Mouse (Mus musculus): ENCODE data around the gene Tm2d1. TPM values are rescaled to one million over a fixed set of nuclear protein-coding genes. Genes with fewer than 3 reads are reported as not detected.
A peak's percentile ranks its signal among the peaks of the same experiment; 100 is the strongest.

Tm2d1 gene
- polyA plus RNA-seq, 1 experiment = 11.8 TPM

- no peak overlapping the region for H3K4me3 ChIP-seq (ENCODE audit: low read depth, low read length)
- H3K4me1 ChIP-seq (ENCODE audit: control insufficient read depth, insufficient read depth, insufficient read length, low read length) = peaks cover 5% of the 10 kb centered on the region; the same call in 1 of the 2 replicates
- H3K36me3 ChIP-seq (ENCODE audit: control insufficient read depth, insufficient read depth, low read length) = 0 out of 2 replicates have a peak, but pooled peaks cover 2% of the 10 kb centered on the region
- no peaks in the 10 kb centered on the region for H3K27me3 ChIP-seq (ENCODE audit: control insufficient read depth, insufficient read depth, low read length)
- whole genome bisulfite sequencing = 41% methylated on average over 6 of the region's 6 CpGs
- TF ChIP-seq POLR2A (IDR thresholded peaks at IDR 0.05; ENCODE audit: low read depth, low read length) (no peak), CTCF (IDR thresholded peaks at IDR 0.05; ENCODE audit: extremely low read depth, insufficient read length, insufficient replicate concordance, low read depth, low read length) (no peak)
- H3K27ac ChIP-seq (ENCODE audit: insufficient read depth, low read depth, low read length) = peak overlapping the region; percentile 74
These were observed 17.9 kb upstream of the Tm2d1 start for GRCm38 (mm10) chr4:98400926-98401583.

GRCm38 (mm10) chr4:98395690-98396437 lies 12.8 kb upstream of the Tm2d1 start, which contains the start of gene Patj:
TSS of gene Patj (plus strand) at chr4:98395785.
- Histone ChIP-seq H3K4me3 (ENCODE audit: low read depth, low read length) (peak within 1 kb of the TSS; percentile 90), H3K27ac (ENCODE audit: insufficient read depth, low read depth, low read length) (peak within 1 kb of the TSS; percentile 79), H3K36me3 (ENCODE audit: control insufficient read depth, insufficient read depth, low read length) (no peaks in the 10 kb centered on the region), H3K27me3 (ENCODE audit: control insufficient read depth, insufficient read depth, low read length) (0 out of 2 replicates have a peak, but pooled peaks cover 2% of the 10 kb centered on the region), H3K4me1 (ENCODE audit: control insufficient read depth, insufficient read depth, insufficient read length, low read length) (no peaks in the 10 kb centered on the region)
- WGBS = under 1% methylated on average over 68 of the region's 73 CpGs
- TF ChIP-seq POLR2A (IDR thresholded peaks at IDR 0.05; ENCODE audit: low read depth, low read length) (peak; percentile 71), CTCF (IDR thresholded peaks at IDR 0.05; ENCODE audit: extremely low read depth, insufficient read length, insufficient replicate concordance, low read depth, low read length) (no peak)

- no peaks in the 10 kb centered on the region for H3K4me1 ChIP-seq (ENCODE audit: control insufficient read depth, insufficient read depth, insufficient read length, low read length)
- no peak for TF ChIP-seq POLR2A (IDR thresholded peaks at IDR 0.05; ENCODE audit: low read depth, low read length)
- TF ChIP-seq CTCF (IDR thresholded peaks at IDR 0.05; ENCODE audit: extremely low read depth, insufficient read length, insufficient replicate concordance, low read depth, low read length) = no peak
- peak overlapping the region; percentile 79 for H3K27ac ChIP-seq (ENCODE audit: insufficient read depth, low read depth, low read length)
- H3K36me3 ChIP-seq (ENCODE audit: control insufficient read depth, insufficient read depth, low read length) = no peaks in the 10 kb centered on the region
- WGBS = 2% methylated on average over 7 of the region's 7 CpGs
- H3K4me3 ChIP-seq (ENCODE audit: low read depth, low read length) = peak overlapping the region; percentile 90
- 0 out of 2 replicates have a peak, but pooled peaks cover 2% of the 10 kb centered on the region for H3K27me3 ChIP-seq (ENCODE audit: control insufficient read depth, insufficient read depth, low read length)
These were observed 12.2 kb upstream of the Tm2d1 start for GRCm38 (mm10) chr4:98395346-98395689.

- WGBS = 69% methylated on average over 5 of the region's 5 CpGs
- H3K4me1 ChIP-seq (ENCODE audit: control insufficient read depth, insufficient read depth, insufficient read length, low read length) = 0 out of 2 replicates have a peak, but pooled peaks cover 1% of the 10 kb centered on the region
These were observed 1.9 kb upstream of the Tm2d1 start for GRCm38 (mm10) chr4:98385036-98385435.

GRCm38 (mm10) chr4:98376943-98377342 lies 6.2 kb downstream of the Tm2d1 start:
- no peak overlapping the region for H3K27ac ChIP-seq (ENCODE audit: insufficient read depth, low read depth, low read length)
- no peak overlapping the region for H3K4me3 ChIP-seq (ENCODE audit: low read depth, low read length)
- no peak for TF ChIP-seq CTCF (IDR thresholded peaks at IDR 0.05; ENCODE audit: extremely low read depth, insufficient read length, insufficient replicate concordance, low read depth, low read length)
- TF ChIP-seq POLR2A (IDR thresholded peaks at IDR 0.05; ENCODE audit: low read depth, low read length) = no peak
- H3K4me1 ChIP-seq (ENCODE audit: control insufficient read depth, insufficient read depth, insufficient read length, low read length) = peaks cover 10% of the 10 kb centered on the region
- 99% methylated on average over 2 of the region's 2 CpGs for WGBS
- no peaks in the 10 kb centered on the region for H3K27me3 ChIP-seq (ENCODE audit: control insufficient read depth, insufficient read depth, low read length)
- H3K36me3 ChIP-seq (ENCODE audit: control insufficient read depth, insufficient read depth, low read length) = peaks cover 4% of the 10 kb centered on the region

More at GRCm38 (mm10) chr4:98385036-98385435, 1.9 kb upstream of the Tm2d1 start:
- Histone ChIP-seq H3K27me3 (ENCODE audit: control insufficient read depth, insufficient read depth, low read length) (no peaks in the 10 kb centered on the region), H3K4me3 (ENCODE audit: low read depth, low read length) (no peak overlapping the region), H3K27ac (ENCODE audit: insufficient read depth, low read depth, low read length) (no peak overlapping the region), H3K36me3 (ENCODE audit: control insufficient read depth, insufficient read depth, low read length) (no peaks in the 10 kb centered on the region)
- no peak for TF ChIP-seq POLR2A (IDR thresholded peaks at IDR 0.05; ENCODE audit: low read depth, low read length)

- 49% methylated on average over 4 of the region's 4 CpGs for WGBS
- H3K27me3 ChIP-seq (ENCODE audit: control insufficient read depth, insufficient read depth, low read length) = no peaks in the 10 kb centered on the region
- H3K27ac ChIP-seq (ENCODE audit: insufficient read depth, low read depth, low read length) = no peak overlapping the region
- H3K36me3 ChIP-seq (ENCODE audit: control insufficient read depth, insufficient read depth, low read length) = peaks cover 4% of the 10 kb centered on the region
- H3K4me3 ChIP-seq (ENCODE audit: low read depth, low read length) = no peak overlapping the region
- no peak for TF ChIP-seq POLR2A (IDR thresholded peaks at IDR 0.05; ENCODE audit: low read depth, low read length)
- peak; percentile 51; the same call in 1 of the 2 replicates for TF ChIP-seq CTCF (IDR thresholded peaks at IDR 0.05; ENCODE audit: extremely low read depth, insufficient read length, insufficient replicate concordance, low read depth, low read length)
- H3K4me1 ChIP-seq (ENCODE audit: control insufficient read depth, insufficient read depth, insufficient read length, low read length) = peaks cover 8% of the 10 kb centered on the region
These were observed 7.7 kb downstream of the Tm2d1 start for GRCm38 (mm10) chr4:98375401-98375800.

Measured in small intestine, adult 2 months (tissue).